In genomic region chr3:75269978-75270377, GRCm38 (mm10) we compare ENCODE assay signal across 45 mouse cellular contexts. TPM values are rescaled to one million over a fixed set of nuclear protein-coding genes. Genes with fewer than 3 reads are reported as not detected.
"Had no signal": no experiment of that assay in that cellular context is flagged by ENCODE, and none has a peak within 500 bp of the region (broad histone marks: within the 10 kb centered on the region; RNA-seq: fewer than 3 reads in every experiment).

TSS of gene Serpini2 (minus strand) at chr3:75270078.

- DNase-seq: left cerebral cortex, postnatal 4 days; liver; liver, embryonic 13.5 days; liver, postnatal 0 days; lung, adult 18-20 months; lung, adult 2 months; lung, embryonic 14.5 days; lung, postnatal 10 days; lung, postnatal 14 days; lung, postnatal 36 days; lung, postnatal 4 days; midbrain, embryonic 14.5 days had no signal

- H3K27me3 ChIP-seq: limb, embryonic 12.5 days; limb, embryonic 13.5 days; limb, embryonic 15.5 days; liver, embryonic 12.5 days; liver, embryonic 13.5 days; liver, embryonic 15.5 days; lung, embryonic 15.5 days; megakaryocyte, embryonic 14.5 days; midbrain, embryonic 12.5 days; midbrain, embryonic 13.5 days; midbrain, embryonic 15.5 days had no signal

- H3K4me3 ChIP-seq: left cerebral cortex, adult 2 months; limb, embryonic 10.5 days; limb, embryonic 12.5 days; limb, embryonic 13.5 days; limb, embryonic 15.5 days; liver, embryonic 12.5 days; liver, embryonic 13.5 days; liver, embryonic 15.5 days; lung, embryonic 15.5 days; megakaryocyte, embryonic 14.5 days; midbrain, embryonic 10.5 days; midbrain, embryonic 12.5 days; midbrain, embryonic 13.5 days; midbrain, embryonic 15.5 days; myocyte had no signal

- H3K9me3 ChIP-seq: limb, embryonic 10.5 days; limb, embryonic 12.5 days; limb, embryonic 13.5 days; limb, embryonic 15.5 days; liver, embryonic 12.5 days; liver, embryonic 13.5 days; liver, embryonic 15.5 days; lung, embryonic 15.5 days; megakaryocyte, embryonic 14.5 days; midbrain, embryonic 10.5 days; midbrain, embryonic 12.5 days; midbrain, embryonic 13.5 days; midbrain, embryonic 15.5 days had no signal

- H3K4me1 ChIP-seq: limb, embryonic 10.5 days; limb, embryonic 12.5 days; limb, embryonic 13.5 days; limb, embryonic 15.5 days; liver, embryonic 12.5 days; liver, embryonic 13.5 days; liver, embryonic 15.5 days; lung, embryonic 15.5 days; megakaryocyte, embryonic 14.5 days; midbrain, embryonic 10.5 days; midbrain, embryonic 12.5 days; midbrain, embryonic 13.5 days; midbrain, embryonic 15.5 days had no signal

- ATAC-seq: liver, embryonic 12.5 days; liver, postnatal 0 days; lung, postnatal 0 days; midbrain, embryonic 13.5 days; midbrain, embryonic 15.5 days; midbrain, embryonic 16.5 days had no signal

- H3K4me2 ChIP-seq: limb, embryonic 12.5 days; limb, embryonic 13.5 days; limb, embryonic 15.5 days; liver, embryonic 11.5 days; liver, embryonic 12.5 days; liver, embryonic 13.5 days; liver, embryonic 15.5 days; lung, embryonic 14.5 days; lung, embryonic 15.5 days; midbrain, embryonic 11.5 days; midbrain, embryonic 12.5 days; midbrain, embryonic 13.5 days; midbrain, embryonic 15.5 days had no signal

- H3K27ac ChIP-seq: left cerebral cortex, adult 2 months; limb, embryonic 10.5 days; limb, embryonic 12.5 days; limb, embryonic 13.5 days; limb, embryonic 15.5 days; liver, embryonic 12.5 days; liver, embryonic 13.5 days; liver, embryonic 14.5 days; liver, embryonic 15.5 days; lung, embryonic 15.5 days; macrophage; midbrain, embryonic 10.5 days; midbrain, embryonic 12.5 days; midbrain, embryonic 13.5 days; midbrain, embryonic 15.5 days had no signal

- H3K36me3 ChIP-seq: limb, embryonic 10.5 days; limb, embryonic 12.5 days; limb, embryonic 13.5 days; limb, embryonic 15.5 days; liver, embryonic 12.5 days; liver, embryonic 13.5 days; liver, embryonic 15.5 days; lung, embryonic 15.5 days; midbrain, embryonic 10.5 days; midbrain, embryonic 12.5 days; midbrain, embryonic 13.5 days; midbrain, embryonic 15.5 days had no signal

- H3K9ac ChIP-seq: limb, embryonic 12.5 days; limb, embryonic 13.5 days; limb, embryonic 15.5 days; liver, embryonic 12.5 days; liver, embryonic 13.5 days; liver, embryonic 14.5 days; liver, embryonic 15.5 days; liver, postnatal 0 days; lung, embryonic 14.5 days; lung, embryonic 15.5 days; midbrain, embryonic 12.5 days; midbrain, embryonic 13.5 days; midbrain, embryonic 15.5 days had no signal

RNA-seq across cellular contexts. Expression of gene Serpini2, which starts in this region (rescaled TPM):
- total RNA-seq: left cerebral cortex, adult 2 months; left cerebral cortex, adult 8-10 months; left cerebral cortex, postnatal 10 days; left cerebral cortex, postnatal 14 days; left cerebral cortex, postnatal 25 days; left cerebral cortex, postnatal 36 days; left cerebral cortex, postnatal 4 days; megakaryocyte progenitor cell, adult 5-6 weeks; megakaryocyte, adult 5-6 weeks; midbrain, postnatal 0 days; monocyte, adult 5-6 weeks had no signal
- polyA plus RNA-seq: limb, embryonic 10.5 days; limb, embryonic 11.5 days; limb, embryonic 12.5 days; limb, embryonic 13.5 days; limb, embryonic 14.5 days; limb, embryonic 15.5 days; liver, adult 2 months; liver, embryonic 11.5 days; liver, embryonic 12.5 days; liver, embryonic 13.5 days; liver, embryonic 15.5 days; liver, postnatal 0 days; lung, adult 2 months; lung, embryonic 14.5 days; lung, embryonic 15.5 days; lung, embryonic 16.5 days; lung, postnatal 0 days; macrophage; midbrain, embryonic 10.5 days; midbrain, embryonic 11.5 days; midbrain, embryonic 12.5 days; midbrain, embryonic 13.5 days; midbrain, embryonic 14.5 days; midbrain, embryonic 15.5 days; midbrain, embryonic 16.5 days; midbrain, postnatal 0 days; myocyte had no signal
